Mouse (Mus musculus) hindbrain, embryonic 12.5 days (tissue): Measurements from ENCODE around the gene Gm35134. TPM values are rescaled to one million over a fixed set of nuclear protein-coding genes. Genes with fewer than 3 reads are reported as not detected.
"Not testable (repeated sequence)": the region's sequence is repeated elsewhere in the genome, so short reads cannot be mapped to it uniquely, and the experiment has no call there.

Experiments used
- ATAC-seq: fragments of 200-750 bp; cut with Nextera tagmentation; 2 replicates; pipeline ENCODE4 v1.8.0; 2017; ENCODE audit warnings: moderate TSS enrichment; ENCODE audit not compliant: low FRiP score
- H3K27ac ChIP-seq: fragments of 300-500 bp; sonication (generic); 2 replicates; pipeline ENCODE4 v1.5.1; 2016; ENCODE audit warnings: mild to moderate bottlenecking
- H3K27me3 ChIP-seq: fragments of 300-500 bp; sonication (generic); 2 replicates; pipeline ENCODE4 v1.6.1; 2016; ENCODE audit warnings: mild to moderate bottlenecking
- H3K36me3 ChIP-seq: fragments of 300-500 bp; sonication (generic); 2 replicates; pipeline ENCODE4 v1.6.1; 2016; ENCODE audit warnings: mild to moderate bottlenecking
- H3K4me1 ChIP-seq: fragments of 300-500 bp; sonication (generic); 2 replicates; pipeline ENCODE4 v1.6.1; 2016
- H3K4me2 ChIP-seq: fragments of 300-500 bp; sonication (generic); replicated peaks from 2 replicates; pipeline ENCODE4 v1.6.1; 2016; ENCODE audit warnings: mild to moderate bottlenecking
- H3K4me3 ChIP-seq: fragments of 300-500 bp; sonication (generic); 2 replicates; pipeline ENCODE4 v1.5.1; 2016; ENCODE audit warnings: mild to moderate bottlenecking
- H3K9ac ChIP-seq: fragments of 300-500 bp; sonication (generic); 2 replicates; pipeline ENCODE4 v1.6.1; 2016; ENCODE audit warnings: mild to moderate bottlenecking, moderate library complexity
- H3K9me3 ChIP-seq: fragments of 300-500 bp; sonication (generic); replicated peaks from 2 replicates; pipeline ENCODE4 v1.6.1; 2016; ENCODE audit warnings: mild to moderate bottlenecking
- WGBS: fragments of 180-500 bp; shearing (Covaris S2); methylation state at CpG from one replicate; pipeline ENCODE4 v1.1.7; 2016; 5-methylcytosine and 5-hydroxymethylcytosine counted together
- polyA plus RNA-seq: library from polyadenylated mRNA; unstranded; fragments of >200 nt; fragmentation: Nextera tagmentation; extraction: Ambion mirVana; gene quantifications from 2 replicates; pipeline ENCODE4 v1.2.1, GENCODE M21; 2016

Gm35134 gene
- polyA plus RNA-seq = not detected in 2 replicates

DNA sequence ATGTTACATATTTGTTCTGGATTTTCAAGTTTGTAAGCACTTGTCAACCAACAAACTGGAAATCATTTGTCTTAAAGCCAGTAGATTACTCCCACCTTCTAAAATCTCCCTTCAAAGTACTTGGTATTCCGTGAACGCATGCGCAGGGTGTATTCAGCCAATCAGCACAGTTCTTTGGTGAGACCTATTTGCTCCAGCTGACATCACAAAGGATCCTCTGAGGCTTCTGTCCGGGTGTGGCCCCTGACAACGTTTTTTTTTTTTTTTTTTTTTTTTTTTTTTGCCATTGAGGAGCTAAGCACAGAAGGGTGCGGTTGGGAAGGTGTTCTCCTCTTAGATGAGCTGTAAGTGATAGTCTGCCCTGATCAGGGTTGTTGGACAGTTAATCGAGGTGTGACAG lies at the start of gene Gm35134:
Gene Gm35134, plus strand, starts transcription at position 301 of the 400 bp plus-strand sequence.
- H3K4me1 ChIP-seq, H3K36me3 ChIP-seq: not testable (repeated sequence)
- WGBS = no CpG with 5 or more reads among the region's 7 CpGs

More for the DNA sequence above, at the start of gene Gm35134:
- ATAC-seq, H3K9ac ChIP-seq, H3K4me3 ChIP-seq, H3K27ac ChIP-seq, H3K9me3 ChIP-seq, H3K27me3 ChIP-seq, H3K4me2 ChIP-seq: not testable (repeated sequence)
